Mouse (Mus musculus) cerebellum, adult 2 months (tissue): ENCODE measurements around the gene Zfp12. TPM values are rescaled to one million over a fixed set of nuclear protein-coding genes. Genes with fewer than 3 reads are reported as not detected.

Experiments used
- DNase-seq, 2 experiments: peaks; one replicate each; pipeline ENCODE4 v3.0.0; 2021
- H3K27ac ChIP-seq: fragments of 200-500 bp; 2 replicates; pipeline ENCODE4 v1.5.1; 2012; ENCODE audit warnings: low read length, control low read depth, inconsistent platforms; ENCODE audit not compliant: insufficient read depth
- H3K27me3 ChIP-seq: fragments of 200-500 bp; 2 replicates; pipeline ENCODE4 v1.6.1; 2012; ENCODE audit warnings: inconsistent platforms, mild to moderate bottlenecking, low read length, moderate library complexity; ENCODE audit not compliant: control insufficient read depth, insufficient read depth
- H3K4me1 ChIP-seq: fragments of 200-500 bp; 2 replicates; pipeline ENCODE4 v1.6.1; 2011; ENCODE audit warnings: low read length; ENCODE audit not compliant: control insufficient read depth, insufficient read depth
- H3K4me3 ChIP-seq: fragments of 200-500 bp; replicated peaks from 2 replicates; pipeline ENCODE3; 2011; ENCODE audit warnings: mild to moderate bottlenecking, low read depth, low read length, control low read depth; ENCODE audit not compliant: insufficient read depth
- CTCF ChIP-seq: fragments of 200-500 bp; IDR thresholded peaks from 2 replicates; pipeline ENCODE4 v1.5.1; 2011; ENCODE audit warnings: low read depth, mild to moderate bottlenecking, control low read depth, low read length, moderate library complexity, borderline replicate concordance; ENCODE audit not compliant: insufficient read depth
- POLR2A ChIP-seq: fragments of 200-500 bp; IDR thresholded peaks from 2 replicates; pipeline ENCODE4 v1.6.1; 2011; ENCODE audit warnings: low read length, control low read depth, borderline replicate concordance; ENCODE audit not compliant: insufficient read depth
- WGBS: fragments of 180-500 bp; shearing (Covaris S2); methylation state at CpG from one replicate; pipeline ENCODE4 v1.1.7; 2018; 5-methylcytosine and 5-hydroxymethylcytosine counted together
- polyA plus RNA-seq: library from polyadenylated mRNA; depleted of rRNA; stranded (reverse); fragments of >200 nt; gene quantifications from 2 replicates; pipeline ENCODE4 v1.2.3, GENCODE M21; 2012

Zfp12 gene
- polyA plus RNA-seq, 1 experiment = 28.5 TPM

DNA sequence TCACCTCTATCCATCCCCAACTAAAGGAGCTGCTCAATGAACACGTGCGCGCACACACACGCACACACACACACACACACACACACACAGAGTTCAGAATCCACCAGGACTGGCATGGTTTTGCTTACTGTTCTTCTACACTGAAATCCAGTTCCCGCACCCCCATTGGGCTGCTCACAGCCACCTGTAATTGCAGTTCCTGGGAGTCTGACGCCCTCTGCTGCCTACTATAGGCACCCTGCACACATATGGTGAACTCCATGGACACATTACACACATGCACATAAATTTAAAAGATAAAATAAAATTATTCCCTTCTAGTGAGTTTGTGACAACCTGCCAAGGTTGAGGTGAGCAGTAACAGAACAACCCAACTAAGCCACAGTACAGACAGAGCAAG is 49.8 kb downstream of the Zfp12 start:
- no peak overlapping the region for H3K4me3 ChIP-seq
- no peak for DNase-seq
- H3K27ac ChIP-seq = no peak overlapping the region
- TF ChIP-seq POLR2A (no peak), CTCF (peak; percentile 43; the same call in 1 of the 2 replicates)
- no peaks in the 10 kb centered on the region for H3K4me1 ChIP-seq
- 51% methylated on average over 6 of the region's 6 CpGs for WGBS
- no peaks in the 10 kb centered on the region for H3K27me3 ChIP-seq

DNA sequence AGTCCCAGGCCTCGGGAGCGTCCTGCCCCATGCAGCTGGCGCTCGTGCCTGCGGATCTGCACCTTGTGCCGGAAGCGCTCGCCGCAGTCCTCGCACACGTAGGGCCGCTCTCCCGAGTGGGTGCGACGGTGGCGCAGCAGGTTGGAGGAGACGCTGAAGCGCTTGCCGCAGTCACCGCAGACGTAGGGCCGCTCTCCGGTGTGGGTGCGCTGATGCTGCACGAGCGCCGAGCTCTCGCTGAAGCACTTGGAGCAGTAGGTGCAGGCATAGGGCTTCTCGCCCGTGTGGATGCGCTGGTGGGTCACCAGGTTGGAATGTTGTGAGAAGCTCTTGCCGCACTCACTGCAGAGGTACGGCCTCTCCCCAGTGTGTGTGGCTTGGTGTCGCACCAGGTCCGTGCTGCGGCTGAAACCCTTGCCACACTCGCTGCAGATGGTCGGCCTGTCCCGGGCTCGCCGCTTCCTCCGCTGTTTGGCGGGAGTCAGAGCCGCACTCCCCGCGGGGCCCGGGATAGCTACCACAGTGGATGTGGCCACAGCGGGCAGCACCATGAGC is 52.9 kb downstream of the Zfp12 start:
- peak; percentile 55 to 69 for DNase-seq
- TF ChIP-seq POLR2A (0 out of 2 replicates have a peak, but pooled peaks have one; percentile 12), CTCF (no peak)
- H3K27me3 ChIP-seq = no peaks in the 10 kb centered on the region
- H3K27ac ChIP-seq = no peak overlapping the region
- H3K4me3 ChIP-seq = peak overlapping the region; percentile 57
- 6% methylated on average over 48 of the region's 48 CpGs for WGBS
- H3K4me1 ChIP-seq = no peaks in the 10 kb centered on the region

DNA sequence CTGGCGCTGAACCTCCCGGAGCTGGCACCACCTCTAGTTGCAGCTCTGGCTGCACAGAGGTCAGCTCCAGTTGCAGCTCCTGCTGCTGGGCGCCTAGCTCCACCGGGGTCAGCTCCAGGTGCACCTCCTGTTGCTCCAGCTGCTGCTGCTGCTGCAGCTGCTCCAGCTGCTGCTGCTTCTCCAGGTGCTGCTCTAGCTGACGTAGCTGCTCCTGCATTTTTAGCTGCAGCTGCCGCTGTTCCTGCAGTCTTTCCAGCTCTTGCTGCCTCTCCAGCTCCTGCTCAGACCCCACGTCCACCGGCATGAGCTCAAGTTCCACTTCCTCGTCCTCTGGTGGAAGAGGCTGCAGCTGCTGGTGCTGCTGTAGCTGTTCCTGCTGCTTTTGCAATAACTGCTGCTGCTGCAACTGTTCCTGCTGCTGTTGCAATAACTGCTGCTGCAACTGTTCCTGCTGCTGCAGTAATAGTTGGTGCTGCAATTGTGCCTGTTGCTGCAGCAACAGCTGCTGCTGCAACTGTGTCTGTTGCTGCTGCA is 53.5 kb downstream of the Zfp12 start:
- Histone ChIP-seq H3K27ac (no peak overlapping the region), H3K4me3 (peak overlapping the region; percentile 57), H3K4me1 (no peaks in the 10 kb centered on the region), H3K27me3 (peaks cover 2% of the 10 kb centered on the region; the same call in 1 of the 2 replicates)
- TF ChIP-seq CTCF = no peak
- no peak for TF ChIP-seq POLR2A
- WGBS = 43% methylated on average over 9 of the region's 9 CpGs
- DNase-seq = no peak

DNA sequence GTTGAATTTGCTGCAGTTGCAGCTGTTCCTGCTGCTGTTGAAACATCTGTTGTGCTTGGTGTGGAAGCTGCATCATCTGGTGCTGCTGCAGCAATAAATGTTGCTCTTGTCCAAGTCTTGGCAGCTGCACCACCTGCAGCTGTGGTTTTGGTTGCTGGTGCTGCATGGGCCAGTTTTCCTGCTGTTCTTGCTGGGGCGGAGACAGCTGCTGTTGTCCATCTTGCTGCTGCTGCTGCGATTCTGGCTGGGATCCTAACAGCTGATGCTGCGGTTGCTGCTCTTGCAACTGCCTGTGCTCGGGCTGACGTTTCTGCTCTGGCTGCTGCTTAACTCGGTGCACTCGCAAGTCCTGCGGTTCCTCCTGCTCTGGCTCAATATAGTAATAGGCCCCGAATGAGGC is 54.3 kb downstream of the Zfp12 start:
- no peak for DNase-seq
- no peak overlapping the region for H3K4me3 ChIP-seq
- TF ChIP-seq POLR2A = no peak
- TF ChIP-seq CTCF = no peak
- WGBS = 64% methylated on average over 9 of the region's 9 CpGs
- peaks cover 2% of the 10 kb centered on the region; the same call in 1 of the 2 replicates for H3K27me3 ChIP-seq
- H3K27ac ChIP-seq = no peak overlapping the region
- no peaks in the 10 kb centered on the region for H3K4me1 ChIP-seq

DNA sequence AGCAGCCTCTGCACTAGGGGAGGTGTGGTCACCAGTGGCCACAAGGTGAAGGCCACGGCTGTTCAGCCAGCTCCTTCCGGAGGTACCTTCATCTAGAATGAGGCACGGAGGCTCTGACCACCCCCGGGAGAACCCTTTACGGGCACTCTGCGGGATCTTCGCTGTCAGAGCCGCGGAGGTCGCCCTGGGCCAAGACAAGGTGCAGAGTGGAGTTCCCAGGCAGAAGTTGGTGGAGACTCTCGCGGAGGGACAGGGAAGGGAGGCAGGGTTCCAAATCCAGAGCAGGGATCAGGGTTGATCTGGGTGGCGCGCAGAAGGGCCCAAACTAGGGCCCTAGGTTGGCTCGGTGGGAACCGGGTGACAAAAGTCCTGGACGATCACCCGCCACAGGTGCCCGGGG is 57.9 kb downstream of the Zfp12 start:
- Histone ChIP-seq H3K4me3 (no peak overlapping the region), H3K4me1 (no peaks in the 10 kb centered on the region), H3K27ac (no peak overlapping the region), H3K27me3 (peaks cover 2% of the 10 kb centered on the region; the same call in 1 of the 2 replicates)
- TF ChIP-seq POLR2A (no peak), CTCF (no peak)
- WGBS = 5% methylated on average over 19 of the region's 19 CpGs
- no peak for DNase-seq

DNA sequence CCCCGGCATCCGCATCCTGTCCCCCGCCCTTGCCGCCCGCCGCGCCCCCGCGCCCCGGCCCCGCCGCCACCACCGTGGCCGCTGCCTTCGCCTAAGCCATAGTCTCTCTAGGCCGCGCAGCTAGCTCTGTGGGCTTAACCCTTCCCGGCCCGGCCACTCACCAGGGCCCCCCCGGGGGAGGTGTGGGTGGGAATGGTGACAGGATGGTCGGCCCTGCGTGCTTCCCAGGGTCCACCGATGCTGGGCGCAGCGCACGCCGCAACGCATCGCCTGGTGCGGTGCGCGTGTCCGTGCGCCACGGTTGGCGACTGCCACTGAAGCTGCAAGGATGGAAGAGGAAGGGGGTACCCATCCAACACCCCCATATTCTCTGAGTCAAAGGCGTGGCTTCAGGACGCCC is 58.4 kb downstream of the Zfp12 start, which contains the start of gene Zfp853:
Gene Zfp853 (minus strand): TSS at position 220 of the 400 bp plus-strand sequence.
- Histone ChIP-seq H3K4me1 (no peaks in the 10 kb centered on the region), H3K27me3 (peaks cover 2% of the 10 kb centered on the region; the same call in 1 of the 2 replicates), H3K27ac (no peak within 1 kb of the TSS), H3K4me3 (no peak within 1 kb of the TSS)
- TF ChIP-seq POLR2A (no peak), CTCF (no peak)
- 2% methylated on average over 38 of the region's 38 CpGs for WGBS
- no peak for DNase-seq

DNA sequence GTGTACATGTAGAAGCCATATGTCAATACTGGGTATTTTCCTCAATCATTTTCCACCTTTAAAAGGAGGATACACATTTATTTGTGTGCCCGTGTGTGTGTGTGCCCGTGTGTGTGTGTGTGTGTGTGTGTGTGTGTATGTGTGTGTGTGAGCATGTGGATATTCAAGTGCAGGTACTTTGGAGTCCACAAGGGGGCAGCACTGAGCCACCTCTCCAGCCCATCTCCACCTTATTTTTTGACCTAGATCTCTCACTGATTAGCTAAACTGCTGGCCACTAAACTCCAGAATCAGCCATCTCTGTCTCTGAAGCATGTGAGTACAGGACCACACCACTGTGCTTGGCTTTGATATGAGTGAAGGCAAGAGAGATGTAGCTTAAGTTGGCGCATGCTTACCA is 59.9 kb downstream of the Zfp12 start:
- H3K27ac ChIP-seq = no peak overlapping the region
- 89% methylated on average over 3 of the region's 3 CpGs for WGBS
- no peak overlapping the region for H3K4me3 ChIP-seq
- no peak for DNase-seq
- peaks cover 2% of the 10 kb centered on the region; the same call in 1 of the 2 replicates for H3K27me3 ChIP-seq
- no peaks in the 10 kb centered on the region for H3K4me1 ChIP-seq
- no peak for TF ChIP-seq POLR2A
- peak; percentile 19; the same call in 1 of the 2 replicates for TF ChIP-seq CTCF

DNA sequence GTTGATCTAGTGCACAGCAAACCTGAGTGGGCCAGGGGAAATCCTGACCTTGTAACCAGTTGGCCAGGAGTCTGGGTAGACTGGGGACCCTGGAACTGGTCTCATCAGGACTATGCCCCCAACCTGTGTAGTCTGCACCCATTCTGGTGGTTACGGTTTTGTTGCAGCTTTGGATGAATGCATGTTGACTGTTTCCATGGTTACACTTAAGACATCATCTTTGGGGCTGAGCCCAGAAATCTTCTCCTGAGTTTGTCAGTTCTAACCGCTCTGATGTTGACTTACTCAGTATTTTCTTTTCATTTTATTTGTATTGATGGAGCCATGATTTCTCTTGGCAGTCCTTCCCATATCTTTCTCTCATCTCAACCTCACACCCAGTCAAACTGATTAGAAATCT is 60.4 kb downstream of the Zfp12 start:
- H3K27me3 ChIP-seq = peaks cover 2% of the 10 kb centered on the region; the same call in 1 of the 2 replicates
- WGBS = 51% methylated on average over 2 of the region's 2 CpGs
- DNase-seq = no peak
- H3K4me1 ChIP-seq = no peaks in the 10 kb centered on the region
- H3K27ac ChIP-seq = no peak overlapping the region
- no peak for TF ChIP-seq CTCF
- TF ChIP-seq POLR2A = no peak
- H3K4me3 ChIP-seq = no peak overlapping the region
